8 mouse cellular contexts compared by ENCODE assay signal in genomic region chr13:32903211-32903873, GRCm38 (mm10). TPM values are rescaled to one million over a fixed set of nuclear protein-coding genes. Genes with fewer than 3 reads are reported as not detected.
DNase-seq lines count a peak whose midpoint lies in the region; ATAC-seq lines count a peak whose summit lies in the region.

No protein-coding gene starts in this region.

- no peaks in the 10 kb centered on the region for H3K4me1 ChIP-seq in intestine, embryonic 16.5 days (ENCODE audit: control insufficient read depth, insufficient read depth, low read length)
- H3K4me1 ChIP-seq in midbrain, embryonic 10.5 days = no peaks in the 10 kb centered on the region

- no peaks in the 10 kb centered on the region for H3K27me3 ChIP-seq in intestine, embryonic 16.5 days (replicated peaks; ENCODE audit: control insufficient read depth, insufficient read depth, low read length)
- H3K27me3 ChIP-seq in midbrain, embryonic 10.5 days (ENCODE audit: low read depth, poor library complexity, severe bottlenecking) = no peaks in the 10 kb centered on the region

- no peak overlapping the region for H3K9ac ChIP-seq in intestine, embryonic 16.5 days (ENCODE audit: low read depth, low read length)

- no peaks in the 10 kb centered on the region for H3K36me3 ChIP-seq in intestine, embryonic 16.5 days (ENCODE audit: control insufficient read depth, insufficient read depth, low read length)
- H3K36me3 ChIP-seq in midbrain, embryonic 10.5 days = no peaks in the 10 kb centered on the region

- H3K4me2 ChIP-seq in intestine, embryonic 16.5 days (ENCODE audit: low read depth, low read length) = no peak overlapping the region

- H3K4me3 ChIP-seq in intestine, embryonic 16.5 days (ENCODE audit: low read length) = no peak overlapping the region
- H3K4me3 ChIP-seq in midbrain, embryonic 10.5 days = no peak overlapping the region

- no peaks in the 10 kb centered on the region for H3K9me3 ChIP-seq in intestine, embryonic 16.5 days (ENCODE audit: control insufficient read depth, low read length)
- H3K9me3 ChIP-seq in midbrain, embryonic 10.5 days (replicated peaks) = no peaks in the 10 kb centered on the region

- 31% methylated on average over 8 of the region's 8 CpGs for WGBS in intestine, embryonic 16.5 days
- 37% methylated on average over 8 of the region's 8 CpGs for WGBS in midbrain, embryonic 10.5 days

- intact Hi-C loops in left cerebral cortex, postnatal 25 days (cut with DNase I) = loop anchor here (2.0 to 5.0 kb wide), 3 partner anchors 171 to 919 kb away; no protein-coding TSS in a partner anchor

- no peak overlapping the region for H3K27ac ChIP-seq in intestine, embryonic 16.5 days (ENCODE audit: low read length)
- no peak overlapping the region for H3K27ac ChIP-seq in midbrain, embryonic 10.5 days (replicated peaks)

- peak; percentile 93 for ATAC-seq in intestine, embryonic 16.5 days

- DNase-seq in adrenal gland, adult 2 months = peak; percentile 91
- peak; percentile 80 for DNase-seq in embryo, embryonic 11.5 days (ENCODE audit: low read depth, low spot score)
- DNase-seq in gastrocnemius, postnatal 4 days (ENCODE audit: low spot score in 2 of 2) = peak; percentile 79 to 88
- peak; percentile 92 to 93 for DNase-seq in left cerebral cortex, postnatal 25 days (ENCODE audit: low spot score in 2 of 2)
- peak; percentile 88 for DNase-seq in midbrain, embryonic 10.5 days (ENCODE audit: low spot score)
- DNase-seq in right cerebral cortex, postnatal 36 days (ENCODE audit: low spot score in 2 of 2) = peak; percentile 83 to 84
- DNase-seq in urinary bladder, postnatal 4 days (ENCODE audit: low spot score in 2 of 2) = peak; percentile 81 to 94

RNA-seq across cellular contexts. Expression of gene Serpinb1c, which starts 5.3 kb away (rescaled TPM):
- not detected for total RNA-seq in adrenal gland, adult 2 months (2021)
- not detected in 2 replicates for polyA plus RNA-seq in adrenal gland, adult 2 months (2012; rRNA removed)
- 1 to 10 TPM in 1 of 2 experiments, under 1 TPM in 1; 0.29 to 1.1 TPM for total RNA-seq in gastrocnemius, postnatal 4 days (2021)
- polyA plus RNA-seq in intestine, embryonic 16.5 days (2015; fragmentation: Nextera tagmentation; extraction: Ambion mirVana) = 0.09 TPM in 1 of 2 replicates, not detected in the other
- not detected for total RNA-seq in left cerebral cortex, postnatal 25 days (2021)
- polyA plus RNA-seq in midbrain, embryonic 10.5 days (2016; fragmentation: Nextera tagmentation; extraction: Ambion mirVana) = not detected in 2 replicates

RNA-seq across cellular contexts. Expression of gene Serpinb1a, which starts 52.4 kb away (rescaled TPM):
- 10 to 100 TPM; 22.7 to 71.9 TPM for total RNA-seq in adrenal gland, adult 2 months (2021)
- 17.6 and 31.2 TPM in 2 replicates for polyA plus RNA-seq in adrenal gland, adult 2 months (2012; rRNA removed)
- total RNA-seq in gastrocnemius, postnatal 4 days (2021) = 10 to 100 TPM; 30.5 to 49.2 TPM
- polyA plus RNA-seq in intestine, embryonic 16.5 days (2015; fragmentation: Nextera tagmentation; extraction: Ambion mirVana) = 238 and 273 TPM in 2 replicates
- total RNA-seq in left cerebral cortex, postnatal 25 days (2021) = 1 to 10 TPM; 2.5 to 3.8 TPM
- 1.1 and 1.9 TPM in 2 replicates for polyA plus RNA-seq in midbrain, embryonic 10.5 days (2016; fragmentation: Nextera tagmentation; extraction: Ambion mirVana)

Comparison
In these comparisons a context has a peak if more than half of its experiments do, and no peak if none do; other contexts are left out.
1. RNA of gene Serpinb1a, which starts 52.4 kb away (total RNA-seq): 22.7 to 71.9 TPM in adrenal gland, adult 2 months and 30.5 to 49.2 TPM in gastrocnemius, postnatal 4 days; 2.5 to 3.8 TPM in left cerebral cortex, postnatal 25 days; every median in the first group is over 4 times any median in the second.
2. Peak in every context shown above with its lines, with median percentiles within 50 percentile points of each other: DNase-seq.